Mouse (Mus musculus): ENCODE data around the gene Bhlha9. TPM values are rescaled to one million over a fixed set of nuclear protein-coding genes. Genes with fewer than 3 reads are reported as not detected.
"Not testable (repeated sequence)": the region's sequence is repeated elsewhere in the genome, so short reads cannot be mapped to it uniquely, and the experiment has no call there.

The Bhlha9 gene
- total RNA-seq, 1 experiment from 2014 or later, result not detected

DNA sequence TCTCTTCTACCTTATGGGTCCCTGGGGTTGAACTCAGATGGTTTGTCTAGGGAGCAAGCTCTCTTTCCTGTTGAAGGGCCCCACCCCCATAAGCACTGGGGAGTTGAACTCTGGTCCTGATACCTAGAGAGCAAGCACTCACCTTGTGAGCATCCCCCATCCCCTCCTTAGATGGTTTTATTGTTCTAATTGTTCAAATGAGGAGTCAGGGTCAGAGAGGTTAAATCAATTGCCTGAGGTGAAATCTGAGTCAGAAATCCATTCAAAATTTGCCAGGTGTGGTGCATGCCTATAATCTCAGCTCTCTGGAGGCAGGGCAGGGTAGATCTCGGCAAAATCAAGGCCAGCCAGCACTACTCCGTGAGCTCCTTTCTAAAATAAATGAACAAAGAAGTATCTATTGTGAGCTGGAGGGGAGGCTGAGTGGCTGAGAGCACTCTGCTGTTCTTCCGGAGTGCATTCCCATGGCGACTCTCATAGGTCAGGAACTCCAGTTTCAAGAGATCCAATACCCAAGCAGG, 14.8 kb upstream of the Bhlha9 start:
- ATAC-seq (replicated peaks; ENCODE audit: insufficient number of reproducible peaks, low FRiP score, low TSS enrichment, poor library complexity, severe bottlenecking), result no peak

DNA sequence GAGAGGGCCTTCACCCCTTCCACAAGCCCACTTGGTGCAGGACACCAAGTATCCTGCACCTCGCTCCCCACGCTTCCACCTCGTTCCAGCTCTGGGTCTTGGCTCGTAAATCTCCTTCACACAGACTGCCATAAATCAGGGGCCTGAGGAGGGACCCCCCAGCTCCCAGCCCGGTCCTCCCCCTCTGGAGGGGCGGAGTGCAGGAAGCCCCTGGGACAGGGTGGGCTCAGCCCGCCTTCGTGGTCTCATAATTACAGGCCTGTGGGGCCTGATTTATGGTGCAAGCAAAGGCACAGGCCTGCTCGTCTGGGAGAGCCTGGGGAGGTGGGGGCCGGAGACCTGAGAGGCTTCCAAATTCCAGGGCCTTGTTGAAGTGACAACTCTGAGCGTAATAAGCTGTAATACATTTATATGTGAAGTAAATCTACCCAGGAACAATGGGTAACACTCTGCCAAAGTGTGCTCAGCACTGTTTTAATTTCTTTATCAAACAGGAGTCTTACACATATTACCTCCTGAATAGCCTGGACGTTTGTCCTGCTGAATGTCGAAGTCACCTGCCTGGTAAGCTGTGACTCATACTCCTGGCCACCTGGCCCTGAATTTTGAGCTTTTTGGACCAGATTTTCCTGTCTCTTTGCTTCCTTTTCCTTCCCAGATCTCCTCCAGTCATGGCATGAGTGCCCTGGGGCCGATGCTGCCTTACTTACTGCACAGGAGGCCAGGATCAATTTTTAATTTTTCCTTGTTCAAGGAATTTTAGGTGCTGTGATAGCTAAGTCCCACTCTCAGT, 12.9 kb upstream of the Bhlha9 start:
- no peak for ATAC-seq (replicated peaks; ENCODE audit: insufficient number of reproducible peaks, low FRiP score, low TSS enrichment, poor library complexity, severe bottlenecking)

DNA sequence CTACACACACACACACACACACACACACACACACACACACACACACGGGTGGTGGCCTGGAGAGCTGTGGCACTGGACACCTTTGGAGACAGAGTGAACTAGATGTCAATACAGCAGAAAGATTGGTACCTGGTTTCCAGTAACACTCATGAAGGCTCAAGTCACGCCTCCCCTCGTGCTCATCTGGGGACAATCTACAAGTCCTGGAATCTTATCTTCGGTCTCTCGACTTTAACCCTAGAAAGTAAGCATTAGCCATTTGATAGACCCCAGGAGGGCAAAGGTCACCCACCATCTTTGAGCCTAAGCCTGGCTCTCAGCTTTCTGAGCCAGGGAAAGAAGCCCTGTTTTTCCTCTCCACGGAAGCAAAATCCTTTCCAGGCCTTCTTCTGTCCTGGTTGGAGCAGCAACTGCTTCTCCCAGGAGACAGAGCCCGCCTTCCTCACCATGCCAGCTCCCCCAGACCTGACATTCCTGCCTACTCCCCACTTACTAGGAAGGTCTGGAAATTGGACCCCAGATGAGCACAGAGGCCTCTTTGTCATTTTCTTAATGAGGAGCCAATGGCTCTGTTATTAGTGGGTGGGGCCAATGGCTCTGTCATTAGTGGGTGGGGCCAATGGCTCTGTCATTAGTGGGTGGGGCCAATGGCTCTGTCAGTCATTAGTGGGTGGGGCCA, 10.3 kb upstream of the Bhlha9 start:
- ATAC-seq (replicated peaks; ENCODE audit: insufficient number of reproducible peaks, low FRiP score, low TSS enrichment, poor library complexity, severe bottlenecking), result no peak

DNA sequence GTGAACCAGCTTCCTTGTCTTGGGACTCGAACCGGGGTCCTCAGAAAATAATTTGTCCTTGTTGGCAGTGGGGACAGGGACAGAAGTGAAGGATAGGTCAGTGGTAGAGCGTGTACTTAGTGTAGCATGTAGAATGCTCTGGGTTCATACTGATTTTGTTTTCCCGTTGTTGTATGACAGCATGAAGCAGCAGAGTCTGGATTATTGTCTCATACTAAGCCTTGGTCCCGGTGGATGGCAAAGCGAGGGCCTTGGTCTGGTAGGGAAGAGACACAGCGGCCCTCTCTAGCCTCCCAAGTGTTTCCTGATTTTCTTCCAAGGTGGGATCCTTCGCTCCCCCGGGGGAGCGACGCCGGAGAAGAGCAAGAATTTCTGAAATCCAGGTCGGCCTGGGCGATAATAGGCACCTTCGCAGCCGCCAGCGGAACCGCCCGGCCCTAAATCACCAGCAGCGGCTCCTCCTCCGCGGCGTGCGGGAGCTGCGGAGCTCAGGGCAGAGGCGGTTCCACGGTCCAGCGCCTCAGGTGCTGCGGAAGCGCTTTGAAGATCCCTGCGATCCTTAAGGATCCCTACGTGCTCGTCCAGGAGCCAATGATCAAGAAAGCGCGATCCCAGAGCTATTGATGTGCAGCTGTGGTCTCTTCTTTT, 6.1 kb upstream of the Bhlha9 start:
- ATAC-seq (replicated peaks; ENCODE audit: insufficient number of reproducible peaks, low FRiP score, low TSS enrichment, poor library complexity, severe bottlenecking), result no peak

DNA sequence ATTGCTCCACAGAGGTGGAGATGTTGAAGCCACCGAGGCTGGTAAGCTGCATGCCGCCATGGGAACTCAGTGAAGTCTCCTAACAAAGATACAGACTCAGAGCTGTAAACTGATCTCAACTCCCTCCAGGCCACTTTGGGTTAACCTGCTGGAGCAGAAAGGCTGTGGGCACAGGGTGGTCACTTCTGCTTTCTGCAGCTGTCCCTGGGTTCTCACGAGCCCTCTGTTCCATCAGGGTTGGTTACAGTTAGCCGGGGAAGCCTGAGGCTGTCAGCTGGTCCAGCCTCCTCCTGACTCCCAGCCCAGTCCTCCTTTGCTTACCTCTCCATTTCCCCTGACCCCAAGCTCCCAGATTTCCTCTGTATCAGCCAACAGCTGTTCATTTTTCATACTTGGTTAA, 4.5 kb upstream of the Bhlha9 start:
- ATAC-seq (replicated peaks; ENCODE audit: insufficient number of reproducible peaks, low FRiP score, low TSS enrichment, poor library complexity, severe bottlenecking), result no peak

DNA sequence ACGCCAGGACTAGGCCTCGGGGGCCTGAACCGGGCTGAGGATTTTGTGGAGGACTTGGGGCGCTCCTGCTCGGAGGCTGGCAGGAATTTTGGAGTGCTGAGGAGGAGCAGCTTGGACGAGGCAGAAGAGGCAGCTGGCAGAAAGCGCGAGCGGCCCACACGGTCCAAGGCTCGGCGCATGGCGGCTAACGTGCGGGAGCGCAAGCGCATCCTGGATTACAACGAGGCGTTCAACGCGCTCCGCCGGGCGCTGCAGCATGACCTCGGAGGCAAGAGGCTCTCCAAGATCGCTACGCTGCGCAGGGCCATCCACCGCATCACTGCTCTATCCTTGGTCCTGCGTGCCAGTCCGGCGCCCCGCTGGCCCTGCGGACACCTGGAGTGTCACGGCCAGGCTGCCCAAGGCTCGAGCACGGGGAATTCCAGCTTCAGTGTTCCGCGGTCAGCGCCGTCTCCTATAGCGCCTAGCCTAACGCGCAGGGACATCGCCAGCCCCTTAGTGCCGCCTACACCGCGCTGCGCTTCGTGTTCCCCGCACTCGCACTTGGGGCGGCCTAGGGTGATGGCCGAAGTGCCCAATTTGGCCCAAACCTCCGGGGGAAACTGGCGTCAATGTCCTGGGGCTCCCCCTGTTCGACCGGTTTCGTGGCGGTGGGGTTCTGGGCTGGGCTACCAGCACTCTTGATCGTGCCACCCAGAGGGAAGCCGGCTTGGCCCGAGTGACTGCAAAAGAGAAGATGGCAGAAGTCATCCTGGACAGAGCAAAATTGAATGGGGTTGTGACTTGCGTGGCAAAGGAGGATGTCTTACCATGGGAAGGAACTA, 503 bp downstream of the Bhlha9 start:
- ATAC-seq (replicated peaks; ENCODE audit: insufficient number of reproducible peaks, low FRiP score, low TSS enrichment, poor library complexity, severe bottlenecking), result no peak

DNA sequence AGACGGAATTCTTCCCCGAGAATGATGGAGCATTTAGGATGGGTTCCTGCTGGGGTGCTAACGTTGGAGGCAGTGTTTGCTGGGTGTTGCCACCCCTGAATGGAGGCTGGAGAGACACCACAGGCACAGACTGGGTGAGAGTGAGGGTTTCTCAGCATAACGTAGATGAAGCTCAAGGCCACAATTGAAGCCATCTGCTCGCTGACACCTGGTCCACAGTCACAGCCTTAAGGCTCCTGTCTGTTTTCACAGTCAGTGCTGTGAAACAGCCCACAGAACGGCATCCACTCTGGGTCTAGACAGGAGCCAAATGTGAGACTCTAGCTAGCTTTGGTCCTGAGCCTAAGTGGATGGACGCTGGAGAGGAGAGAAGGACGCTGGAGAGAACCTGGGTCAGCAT, 1.9 kb downstream of the Bhlha9 start:
- ATAC-seq (replicated peaks; ENCODE audit: insufficient number of reproducible peaks, low FRiP score, low TSS enrichment, poor library complexity, severe bottlenecking), result no peak

DNA sequence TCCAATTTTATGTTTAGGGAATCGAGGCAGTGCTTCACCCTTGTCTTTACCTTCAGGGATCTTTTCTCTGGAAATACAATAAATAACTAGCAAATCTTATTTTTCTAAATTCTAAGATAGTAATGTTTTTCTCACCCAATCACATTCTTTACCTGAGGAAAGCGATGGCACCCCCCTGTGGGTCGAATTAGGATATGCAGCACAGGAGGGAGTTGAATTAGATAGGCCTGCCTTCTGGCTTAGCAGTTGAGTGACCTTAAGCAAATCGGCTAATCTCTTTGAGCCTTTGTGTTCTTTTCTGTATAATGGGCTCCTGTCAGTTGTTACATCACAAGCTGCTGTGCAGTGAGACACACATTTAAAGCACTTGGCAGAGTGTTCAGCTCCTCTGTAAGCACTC, 2.4 kb downstream of the Bhlha9 start:
- ATAC-seq (replicated peaks; ENCODE audit: insufficient number of reproducible peaks, low FRiP score, low TSS enrichment, poor library complexity, severe bottlenecking), result no peak

DNA sequence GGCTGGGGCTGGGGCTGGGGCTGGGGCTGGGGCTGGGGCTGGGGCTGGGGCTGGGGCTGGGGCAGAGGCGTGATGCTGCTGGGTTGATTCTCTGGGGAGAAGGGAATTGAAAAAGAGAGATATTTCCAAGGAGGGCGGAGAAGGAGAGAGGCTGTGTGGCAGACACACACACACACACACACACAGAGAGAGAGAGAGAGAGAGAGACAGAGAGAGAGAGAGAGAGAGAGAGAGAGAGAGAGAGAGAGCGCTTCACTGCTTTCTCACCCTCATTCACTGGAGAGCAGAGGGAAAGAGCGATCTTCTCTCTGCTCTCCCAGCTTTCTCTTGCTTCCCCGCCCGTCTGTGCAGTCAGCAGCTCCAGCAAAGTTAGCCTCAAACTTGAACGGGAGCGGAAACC, 7.2 kb downstream of the Bhlha9 start, which contains the start of gene Trarg1:
Gene Trarg1, plus strand, starts transcription at position 301 of the 400 bp plus-strand sequence.
- not testable (repeated sequence) for ATAC-seq (replicated peaks; ENCODE audit: insufficient number of reproducible peaks, low FRiP score, low TSS enrichment, poor library complexity, severe bottlenecking)

DNA sequence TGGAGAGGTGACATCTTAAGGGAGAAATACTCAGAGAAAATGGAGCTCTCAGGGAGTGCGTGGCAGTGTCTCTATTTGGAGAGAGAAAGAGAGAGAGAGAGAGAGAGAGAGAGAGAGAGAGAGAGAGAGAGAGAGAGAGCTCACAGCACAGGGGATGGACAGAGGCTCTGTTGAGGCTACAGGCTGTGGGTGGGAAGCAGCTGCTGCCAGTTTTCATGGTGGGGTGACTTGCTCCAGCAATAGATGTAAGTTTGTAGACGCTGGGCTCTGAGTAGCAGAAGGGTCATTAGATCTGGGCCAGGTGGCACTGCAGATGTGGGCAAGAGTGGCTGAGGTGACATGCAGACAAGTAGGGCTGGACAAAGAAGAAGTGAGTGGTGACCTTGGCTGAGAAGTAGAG, 13.3 kb downstream of the Bhlha9 start:
- no peak for ATAC-seq (replicated peaks; ENCODE audit: insufficient number of reproducible peaks, low FRiP score, low TSS enrichment, poor library complexity, severe bottlenecking)

DNA sequence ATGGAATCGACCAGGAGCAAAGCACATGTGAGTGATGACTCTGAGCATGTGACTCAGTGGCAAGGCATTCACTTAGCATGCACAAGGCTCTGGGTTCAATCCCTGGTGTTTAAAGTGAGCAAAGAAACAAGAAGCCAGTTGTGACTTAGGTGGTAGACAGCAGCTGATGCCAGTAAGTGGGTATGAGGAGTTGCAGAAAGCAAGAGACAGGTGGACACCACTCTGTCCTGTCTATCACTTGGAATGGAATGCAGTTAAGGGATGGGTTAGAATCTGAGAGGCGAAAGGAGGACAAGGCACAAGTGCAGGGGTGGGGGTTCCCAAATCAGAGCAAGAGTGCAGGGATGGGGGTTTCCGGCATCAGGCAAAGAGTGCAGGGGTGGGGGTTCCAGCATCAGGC, 19.8 kb downstream of the Bhlha9 start:
- ATAC-seq (replicated peaks; ENCODE audit: insufficient number of reproducible peaks, low FRiP score, low TSS enrichment, poor library complexity, severe bottlenecking), result no peak

DNA sequence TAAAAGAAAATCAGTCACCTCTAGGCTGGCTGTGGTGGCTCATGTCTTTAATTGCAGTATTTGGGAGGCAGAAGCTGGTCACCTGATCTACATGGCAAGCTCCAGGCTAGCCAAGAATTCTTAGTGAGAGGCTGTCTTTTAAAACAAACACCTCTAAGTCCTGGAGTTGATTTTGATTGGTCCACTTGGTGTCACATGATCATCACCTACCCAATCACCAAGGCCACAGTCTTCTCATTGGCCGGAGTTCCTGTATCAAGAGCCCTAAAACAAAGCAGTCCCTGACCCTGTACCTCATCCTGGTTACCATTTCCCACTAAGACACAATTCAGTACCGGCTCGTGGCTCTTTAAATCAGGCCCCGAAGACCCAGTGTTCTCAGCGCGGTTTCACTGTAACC, 23.5 kb downstream of the Bhlha9 start:
- no peak for ATAC-seq (replicated peaks; ENCODE audit: insufficient number of reproducible peaks, low FRiP score, low TSS enrichment, poor library complexity, severe bottlenecking)

DNA sequence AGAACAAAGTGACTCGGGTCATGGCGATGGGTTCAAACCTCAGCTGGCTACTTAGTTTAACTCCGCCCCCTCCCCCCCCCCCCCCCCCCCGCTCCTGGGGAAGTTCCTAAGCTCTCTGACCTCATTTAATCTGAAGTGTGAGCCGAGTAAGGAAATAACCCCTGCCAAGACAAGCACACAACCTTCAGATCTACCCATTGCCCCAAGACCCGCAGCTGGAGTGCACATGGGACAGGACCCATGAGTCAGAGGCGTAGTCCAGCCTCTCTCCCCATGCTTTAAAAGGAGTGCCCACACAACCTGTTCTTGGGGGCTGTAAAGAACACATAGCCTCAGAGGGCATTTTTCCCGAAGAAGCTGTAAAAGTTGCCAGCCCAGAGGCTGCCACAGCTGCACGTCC, 27.4 kb downstream of the Bhlha9 start:
- no peak for ATAC-seq (replicated peaks; ENCODE audit: insufficient number of reproducible peaks, low FRiP score, low TSS enrichment, poor library complexity, severe bottlenecking)

DNA sequence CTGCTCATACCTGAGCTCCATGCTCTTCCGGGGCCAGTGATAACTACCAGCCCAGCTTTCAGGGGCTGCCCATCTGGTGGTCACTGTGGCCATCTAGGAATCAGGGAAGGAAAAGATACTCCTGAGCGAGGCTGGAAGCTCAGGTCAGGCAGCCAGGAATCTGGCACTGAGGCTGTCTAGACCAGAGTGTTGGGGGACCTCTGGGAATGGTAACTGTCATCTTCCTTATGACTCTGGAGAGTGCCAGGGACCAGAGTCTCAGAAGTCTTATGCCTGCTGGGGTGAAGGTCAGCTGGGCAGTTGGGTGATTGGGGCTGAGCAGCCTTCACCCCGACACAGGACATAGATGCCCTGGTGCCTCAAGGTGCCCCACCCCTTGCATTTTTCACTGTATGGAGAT, 35.4 kb downstream of the Bhlha9 start:
- no peak for ATAC-seq (replicated peaks; ENCODE audit: insufficient number of reproducible peaks, low FRiP score, low TSS enrichment, poor library complexity, severe bottlenecking)

DNA sequence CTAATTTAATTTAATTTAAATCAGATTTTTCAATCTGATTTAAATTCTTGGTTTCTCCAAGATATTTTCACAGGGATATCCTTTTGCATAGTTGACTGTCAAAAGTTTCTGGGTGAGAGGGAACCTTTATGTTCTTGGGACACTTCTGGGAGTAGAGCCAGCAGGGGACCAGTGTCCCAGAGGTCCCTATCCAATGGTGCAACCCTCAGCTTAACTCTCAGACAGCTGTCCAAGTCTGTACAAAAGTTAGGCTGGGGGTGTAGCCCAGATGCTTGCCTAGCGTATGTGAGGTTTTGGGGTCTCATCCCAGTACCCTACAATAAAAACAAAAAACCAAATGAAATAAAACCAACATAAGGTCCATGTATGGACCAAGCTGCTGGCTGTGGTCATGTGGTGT, 35.8 kb downstream of the Bhlha9 start:
- no peak for ATAC-seq (replicated peaks; ENCODE audit: insufficient number of reproducible peaks, low FRiP score, low TSS enrichment, poor library complexity, severe bottlenecking)

DNA sequence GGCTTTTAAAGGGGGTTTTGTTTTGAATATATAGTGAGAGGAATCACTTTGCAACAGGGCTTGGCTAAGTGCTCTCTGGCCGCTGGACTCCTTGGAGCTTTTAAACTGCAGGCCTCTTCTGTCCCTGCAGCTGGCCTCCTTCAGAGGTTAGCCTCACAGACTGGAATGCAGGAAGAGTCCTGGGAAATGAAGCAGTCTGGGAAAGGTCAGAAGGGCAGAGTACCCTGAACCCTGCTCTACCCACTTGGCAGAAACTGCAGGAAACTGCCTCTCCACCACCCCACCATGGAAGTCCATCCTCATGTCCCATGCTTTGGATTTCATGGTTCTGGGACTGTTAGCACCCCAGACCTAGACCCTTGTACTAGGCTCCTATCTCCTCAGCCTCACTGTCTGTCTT, 36.6 kb downstream of the Bhlha9 start:
- no peak for ATAC-seq (replicated peaks; ENCODE audit: insufficient number of reproducible peaks, low FRiP score, low TSS enrichment, poor library complexity, severe bottlenecking)

DNA sequence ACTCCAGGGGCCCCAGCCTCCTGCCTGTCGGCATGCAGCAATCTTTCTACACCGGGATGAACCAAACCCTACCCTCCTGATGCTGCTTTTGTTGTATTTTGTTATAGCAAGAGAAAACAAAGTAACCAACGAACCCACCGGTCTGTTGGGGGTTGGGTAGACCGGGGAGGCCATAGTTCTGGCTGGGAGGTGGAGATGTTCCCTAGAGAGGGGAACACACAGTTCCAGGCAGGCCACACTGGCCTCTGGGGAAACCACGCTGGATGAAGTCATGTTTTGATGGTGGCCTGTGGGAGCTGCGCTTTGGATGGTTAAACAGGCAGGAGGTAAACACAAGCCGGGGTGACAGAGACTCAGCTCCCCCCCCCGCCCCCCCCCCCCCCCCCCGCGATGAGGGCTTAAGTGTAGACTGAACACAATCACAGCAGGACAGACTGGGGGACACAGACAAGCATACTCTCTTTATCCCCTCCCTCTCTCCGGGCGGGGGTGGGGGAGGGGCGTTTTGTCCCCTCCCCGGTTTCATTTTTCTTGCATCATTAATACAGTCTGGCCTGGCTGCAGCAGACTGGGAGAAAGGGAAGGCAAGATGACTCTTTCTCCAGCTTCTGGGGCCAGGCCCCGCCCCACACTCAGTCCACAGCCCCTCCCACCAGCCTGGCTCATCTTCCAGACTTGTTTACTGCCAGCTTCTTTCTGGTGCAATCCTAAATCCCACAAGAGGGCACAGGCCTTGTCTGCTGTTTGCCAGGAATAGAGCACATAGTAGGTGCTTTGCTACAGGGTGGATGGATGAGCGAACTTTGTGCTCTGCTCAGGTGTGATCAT, 37.6 kb downstream of the Bhlha9 start:
- no peak for ATAC-seq (replicated peaks; ENCODE audit: insufficient number of reproducible peaks, low FRiP score, low TSS enrichment, poor library complexity, severe bottlenecking)

DNA sequence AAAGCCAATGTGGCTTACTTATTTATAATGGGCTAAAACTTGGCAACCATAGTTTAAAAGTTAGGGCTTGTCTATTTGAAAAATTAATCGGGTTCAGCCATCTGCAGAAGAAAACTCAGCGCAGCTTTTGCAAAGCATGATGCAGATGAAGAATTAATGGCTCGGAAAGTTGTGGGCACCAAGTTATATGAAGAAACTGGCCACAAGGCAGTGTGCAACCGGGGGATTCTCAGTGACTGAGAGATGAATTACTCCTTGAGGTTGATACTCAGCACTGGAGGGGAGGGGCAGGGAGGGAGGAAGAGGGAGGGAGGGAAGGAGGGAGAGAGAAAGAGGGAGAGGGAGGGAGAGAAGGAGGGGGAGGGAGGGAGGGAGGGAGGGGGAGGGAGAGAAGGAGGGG, 44.7 kb downstream of the Bhlha9 start:
- ATAC-seq (replicated peaks; ENCODE audit: insufficient number of reproducible peaks, low FRiP score, low TSS enrichment, poor library complexity, severe bottlenecking), result no peak

All from monocyte, adult 5-6 weeks (primary cell).